Mouse (Mus musculus): ENCODE results near the gene Rad51b. TPM values are rescaled to one million over a fixed set of nuclear protein-coding genes. Genes with fewer than 3 reads are reported as not detected.

The Rad51b gene
- total and polyA plus RNA-seq, 3 experiments = 6.5 to 8.6 (median 8.5) TPM

- Histone ChIP-seq H3K4me3 (replicated peaks in 1 of 3; ENCODE audit: low read depth in 2 of 3, low read length in 2 of 3, poor library complexity in 1 of 3) (no peak overlapping the region), H3K27ac (ENCODE audit: insufficient read depth, low read depth) (no peak overlapping the region), H3K27me3 (replicated peaks) (no peaks in the 10 kb centered on the region), H3K9ac (ENCODE audit: insufficient read depth, low read depth) (no peak overlapping the region), H3K79me2 (replicated peaks; ENCODE audit: control insufficient read depth, extremely low read depth, insufficient read depth, poor library complexity, severe bottlenecking) (no peaks in the 10 kb centered on the region), H3K36me3 (replicated peaks in 1 of 2; ENCODE audit: control insufficient read depth in 1 of 2, insufficient read depth in 1 of 2, low read length in 1 of 2) (no peaks in the 10 kb centered on the region), H3K9me3 (replicated peaks; ENCODE audit: low read length) (no peaks in the 10 kb centered on the region), H3K4me2 (ENCODE audit: insufficient read depth, low read depth, poor library complexity, severe bottlenecking) (no peak overlapping the region), H3K4me1 (ENCODE audit: control insufficient read depth in 1 of 2, insufficient read depth in 2 of 2) (peaks cover 15 to 43% of the 10 kb centered on the region in 2 experiments)
- no peak for DNase-seq (ENCODE audit: extremely low read depth)
- in situ Hi-C loops (cut with MboI; ENCODE audit: low pct_ligation_motif_present, low pct_unique_long_range_greater_than_20kb, low sequenced_read_pairs) (no loop called here), dilution Hi-C loops (cut with MboI; ENCODE audit: extremely low pct_ligation_motif_present, extremely low pct_unique_long_range_greater_than_20kb, low sequenced_read_pairs) (no loop called here)
- TF ChIP-seq NELFE (IDR thresholded peaks at IDR 0.05; ENCODE audit: low read depth, low read length) = no peak
- TF ChIP-seq USF1 (IDR thresholded peaks at IDR 0.05; ENCODE audit: low read depth, low read length) = no peak
- TF ChIP-seq HCFC1 (IDR thresholded peaks at IDR 0.05; ENCODE audit: low read depth, low read length) = no peak
- TF ChIP-seq RAD21 (IDR thresholded peaks at IDR 0.05; ENCODE audit: low read depth, low read length) = no peak
- no peak for TF ChIP-seq RCOR1 (conservative IDR thresholded peaks at IDR 0.05; ENCODE audit: low read depth, low read length)
- TF ChIP-seq TBP (conservative IDR thresholded peaks at IDR 0.05; ENCODE audit: low read depth, low read length) = no peak
- TF ChIP-seq KAT2A (IDR thresholded peaks at IDR 0.05; ENCODE audit: insufficient replicate concordance, low read length) = no peak
- no peak for TF ChIP-seq TCF12 (IDR thresholded peaks at IDR 0.05; ENCODE audit: low read depth, low read length)
- no peak for TF ChIP-seq ETS1 (conservative IDR thresholded peaks at IDR 0.05; ENCODE audit: low read depth, low read length)
- TF ChIP-seq UBTF (IDR thresholded peaks at IDR 0.05; ENCODE audit: low read depth, low read length) = no peak
- TF ChIP-seq ZKSCAN1 (IDR thresholded peaks at IDR 0.05; ENCODE audit: borderline replicate concordance, low read depth, low read length) = no peak
- no peak for TF ChIP-seq USF2 (conservative IDR thresholded peaks at IDR 0.05; ENCODE audit: low read depth, low read length)
- TF ChIP-seq CHD1 (IDR thresholded peaks at IDR 0.05; ENCODE audit: low read depth, low read length) = no peak
- TF ChIP-seq ZC3H11A (IDR thresholded peaks at IDR 0.05; ENCODE audit: low read depth, low read length) = no peak
- TF ChIP-seq MEF2A (IDR thresholded peaks at IDR 0.05; ENCODE audit: borderline replicate concordance, low read depth, low read length) = no peak
- TF ChIP-seq MXI1 (IDR thresholded peaks at IDR 0.05; ENCODE audit: low read depth, low read length) = no peak
- no peak for TF ChIP-seq SMC3 (IDR thresholded peaks at IDR 0.05; ENCODE audit: low read depth, low read length)
- no peak for TF ChIP-seq BHLHE40 (IDR thresholded peaks at IDR 0.05; ENCODE audit: low read depth, low read length)
- TF ChIP-seq ZMIZ1 (IDR thresholded peaks at IDR 0.05; ENCODE audit: low read depth, low read length) = no peak
- TF ChIP-seq NRF1 (IDR thresholded peaks at IDR 0.05; ENCODE audit: low read depth, low read length) = no peak
Observed at GRCm38 (mm10) chr12:79689299-79689698, 392.2 kb downstream of the Rad51b start.
